Comparison of ENCODE assay signal across 15 mouse cellular contexts in the genomic region with DNA sequence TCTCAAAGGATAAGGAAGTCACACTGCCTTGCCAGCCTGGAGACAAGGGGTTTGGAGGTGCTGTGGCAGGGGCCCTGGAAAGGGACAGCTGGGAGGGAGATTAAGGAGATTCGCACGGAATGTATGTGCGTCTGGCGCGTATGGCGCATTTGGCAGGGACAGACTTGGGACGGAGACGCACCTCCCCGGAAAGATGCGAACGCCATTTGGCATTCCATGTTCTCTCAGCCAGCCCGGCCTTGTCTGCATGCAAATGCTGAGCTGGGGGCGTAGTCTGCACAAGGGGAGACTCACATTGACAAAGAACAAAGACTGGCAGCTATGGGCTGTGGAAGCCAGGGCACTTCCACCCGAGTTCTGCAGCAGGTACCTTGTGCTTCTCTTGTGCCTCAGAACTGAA.
DNase-seq lines count a peak whose midpoint lies in the region; ATAC-seq and TF ChIP-seq lines count a peak whose summit lies in the region.
"Had no signal": no experiment of that assay in that cellular context is flagged by ENCODE, and none has a peak within 500 bp of the region (broad histone marks: within the 10 kb centered on the region; RNA-seq: fewer than 3 reads in every experiment).

No protein-coding gene starts in this region.

- no peak for TF ChIP-seq CTCF in layer of hippocampus, adult 2 months (conservative IDR thresholded peaks at IDR 0.05)

- WGBS in midbrain, embryonic 13.5 days: 55% methylated on average over 14 of the region's 14 CpGs
- 43% methylated on average over 14 of the region's 14 CpGs for WGBS in midbrain, embryonic 15.5 days

- no peak overlapping the region for H3K4me3 ChIP-seq in midbrain, embryonic 13.5 days (replicated peaks)
- H3K4me3 ChIP-seq in midbrain, embryonic 15.5 days: no peak overlapping the region
- H3K4me3 ChIP-seq in layer of hippocampus, adult 2 months: no peak overlapping the region
- H3K4me3 ChIP-seq: heart, embryonic 13.5 days; myocyte had no signal

- peak; percentile 18 to 34 for DNase-seq in cerebellum, postnatal 14 days
- no peak for DNase-seq in cerebellum, postnatal 36 days
- peak; percentile 58 for DNase-seq in layer of hippocampus, adult 2 months (ENCODE audit: low spot score in 2 of 2)
- DNase-seq in right cerebral cortex, postnatal 4 days: peak; percentile 49
- no peak for DNase-seq in spleen, adult 18-20 months
- DNase-seq in spleen, postnatal 36 days (ENCODE audit: low spot score in 2 of 2): no peak
- DNase-seq: adrenal gland, postnatal 14 days; kidney, adult 9 months; lung, adult 2 months; thymus, postnatal 25 days had no signal

- H3K9ac ChIP-seq in midbrain, embryonic 13.5 days (replicated peaks): no peak overlapping the region
- H3K9ac ChIP-seq in midbrain, embryonic 15.5 days: no peak overlapping the region
- H3K9ac ChIP-seq: heart, embryonic 13.5 days had no signal

- H3K27me3 ChIP-seq in midbrain, embryonic 13.5 days: no peaks in the 10 kb centered on the region
- H3K27me3 ChIP-seq in midbrain, embryonic 15.5 days (replicated peaks): no peaks in the 10 kb centered on the region

- no peak overlapping the region for H3K4me2 ChIP-seq in midbrain, embryonic 13.5 days (replicated peaks)
- no peak overlapping the region for H3K4me2 ChIP-seq in midbrain, embryonic 15.5 days
- H3K4me2 ChIP-seq: heart, embryonic 13.5 days had no signal

- no peaks in the 10 kb centered on the region for H3K9me3 ChIP-seq in midbrain, embryonic 13.5 days
- H3K9me3 ChIP-seq in midbrain, embryonic 15.5 days: no peaks in the 10 kb centered on the region

- no peaks in the 10 kb centered on the region for H3K36me3 ChIP-seq in midbrain, embryonic 13.5 days
- H3K36me3 ChIP-seq in midbrain, embryonic 15.5 days (replicated peaks): no peaks in the 10 kb centered on the region
- H3K36me3 ChIP-seq: heart, embryonic 13.5 days had no signal

- ATAC-seq in midbrain, embryonic 13.5 days: no peak
- ATAC-seq in midbrain, embryonic 15.5 days (replicated peaks): no peak

- H3K27ac ChIP-seq in midbrain, embryonic 13.5 days: peak overlapping the region; percentile 42; the same call in 1 of the 2 replicates
- no peak overlapping the region for H3K27ac ChIP-seq in midbrain, embryonic 15.5 days
- no peak overlapping the region for H3K27ac ChIP-seq in layer of hippocampus, adult 2 months
- H3K27ac ChIP-seq: heart, embryonic 13.5 days; stomach, postnatal 0 days had no signal

- peaks cover 34% of the 10 kb centered on the region for H3K4me1 ChIP-seq in midbrain, embryonic 13.5 days (replicated peaks)
- peaks cover 17% of the 10 kb centered on the region for H3K4me1 ChIP-seq in midbrain, embryonic 15.5 days
- H3K4me1 ChIP-seq: heart, embryonic 13.5 days had no signal

Comparison
In these comparisons a context has a peak if more than half of its experiments do, and no peak if none do; other contexts are left out.
1. DNase-seq: peak in cerebellum, postnatal 14 days (2 of 2), layer of hippocampus, adult 2 months (2 of 2) and right cerebral cortex, postnatal 4 days (single experiment); none in cerebellum, postnatal 36 days (0 of 2), spleen, adult 18-20 months (0 of 2) and spleen, postnatal 36 days (0 of 2).